Mouse (Mus musculus) thymus, adult 2 months (tissue): Measurements from ENCODE around the gene E2f8. TPM values are rescaled to one million over a fixed set of nuclear protein-coding genes. Genes with fewer than 3 reads are reported as not detected.

Source experiments
- DNase-seq: peaks from one replicate; pipeline ENCODE4 v3.0.0; 2021
- H3K27ac ChIP-seq: fragments of 200-500 bp; 2 replicates; pipeline ENCODE4 v1.5.1; 2012; ENCODE audit warnings: low read length, control low read depth; ENCODE audit not compliant: control insufficient read depth, insufficient read depth
- H3K27me3 ChIP-seq: fragments of 200-500 bp; 2 replicates; pipeline ENCODE4 v1.6.1; 2012; ENCODE audit warnings: mild to moderate bottlenecking, low read length, moderate library complexity, mixed read lengths; ENCODE audit not compliant: control insufficient read depth, insufficient read depth
- H3K36me3 ChIP-seq: fragments of 200-500 bp; 2 replicates; pipeline ENCODE4 v1.6.1; 2012; ENCODE audit warnings: mild to moderate bottlenecking, low read length, moderate library complexity; ENCODE audit not compliant: control insufficient read depth, insufficient read depth
- H3K4me1 ChIP-seq: fragments of 200-500 bp; replicated peaks from 2 replicates; pipeline ENCODE4 v1.6.1; 2012; ENCODE audit warnings: low read length; ENCODE audit not compliant: control insufficient read depth, insufficient read depth
- H3K4me3 ChIP-seq: fragments of 200-500 bp; 2 replicates; pipeline ENCODE4 v1.5.1; 2012; ENCODE audit warnings: mild to moderate bottlenecking, low read length, control low read depth, moderate library complexity; ENCODE audit not compliant: control insufficient read depth, insufficient read depth
- CTCF ChIP-seq: fragments of 200-500 bp; IDR thresholded peaks from 2 replicates; pipeline ENCODE4 v1.5.1; 2012; ENCODE audit warnings: mild to moderate bottlenecking, control low read depth, low read length, moderate library complexity, borderline replicate concordance; ENCODE audit not compliant: control insufficient read depth, poor library complexity, insufficient read depth; ENCODE audit errors: extremely low read depth
- POLR2A ChIP-seq: fragments of 200-500 bp; IDR thresholded peaks from 2 replicates; pipeline ENCODE4 v1.6.1; 2012; ENCODE audit warnings: mild to moderate bottlenecking, low read length, control low read depth, moderate library complexity; ENCODE audit not compliant: control insufficient read depth, poor library complexity, insufficient read depth; ENCODE audit errors: extremely low read depth
- WGBS: fragments of 180-500 bp; shearing (Covaris S2); methylation state at CpG from one replicate; pipeline ENCODE4 v1.1.7; 2018; 5-methylcytosine and 5-hydroxymethylcytosine counted together
- polyA plus RNA-seq: library from polyadenylated mRNA; depleted of rRNA; stranded (reverse); fragments of >200 nt; gene quantifications from 2 replicates; pipeline ENCODE4 v1.2.3, GENCODE M21; 2012; rRNA removed

E2f8 gene
- polyA plus RNA-seq, result 28.3 and 44.8 TPM in 2 replicates

DNA sequence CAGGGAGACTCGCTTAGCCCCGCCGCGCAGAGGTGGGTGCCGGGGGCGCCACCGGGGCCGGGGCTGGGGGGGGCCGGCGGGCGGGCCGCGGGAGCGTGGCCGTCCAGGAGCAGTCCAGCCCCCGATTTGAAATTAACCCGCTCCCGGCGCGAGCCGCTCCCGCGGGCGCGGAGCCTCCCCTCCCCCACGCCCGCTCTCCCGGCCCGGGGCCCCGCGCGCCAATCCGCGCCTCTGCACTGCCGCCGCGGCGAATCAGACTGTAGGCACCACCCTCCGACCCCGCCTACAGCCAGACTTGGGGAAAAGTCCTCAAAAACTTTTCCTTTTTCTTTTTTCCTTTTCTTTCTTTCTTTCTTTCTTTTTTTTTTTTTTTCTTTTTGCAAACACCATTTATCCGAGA, at the start of gene E2f8:
Gene E2f8 (minus strand): TSS at position 111 of the 400 bp plus-strand sequence.
- TF ChIP-seq CTCF (no peak), POLR2A (no peak)
- Histone ChIP-seq H3K27ac (no peak within 1 kb of the TSS), H3K4me1 (peaks cover 20% of the 10 kb centered on the region), H3K36me3 (peaks cover 10% of the 10 kb centered on the region), H3K27me3 (no peaks in the 10 kb centered on the region), H3K4me3 (peak within 1 kb of the TSS; percentile 60)
- under 1% methylated on average over 41 of the region's 41 CpGs for WGBS
- peak; percentile 78 for DNase-seq

DNA sequence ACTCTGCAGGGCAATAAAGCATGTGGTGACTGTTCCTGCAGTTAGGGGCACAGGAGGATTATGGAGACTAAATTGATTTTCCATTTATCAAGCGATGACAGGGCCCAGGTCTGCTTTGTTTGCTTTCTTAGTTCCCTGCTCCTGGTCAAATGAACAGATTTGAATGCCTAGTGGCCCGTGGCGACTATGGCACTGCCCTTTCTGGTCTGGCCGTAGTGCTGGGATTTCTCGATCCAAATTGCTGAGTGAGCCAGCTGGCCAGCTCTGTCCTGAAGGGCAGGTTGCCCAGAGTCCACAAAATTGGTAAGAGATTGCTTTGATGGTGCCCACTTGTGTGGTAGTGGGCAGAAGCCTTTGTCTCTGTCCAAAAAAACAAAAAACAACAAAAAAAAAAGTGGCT, 49.0 kb upstream of the E2f8 start:
- no peak overlapping the region for H3K4me3 ChIP-seq
- H3K36me3 ChIP-seq, result no peaks in the 10 kb centered on the region
- no peak overlapping the region for H3K27ac ChIP-seq
- no peak for DNase-seq
- 0 out of 2 replicates have a peak, but pooled peaks cover under 1% of the 10 kb centered on the region for H3K27me3 ChIP-seq
- 96% methylated on average over 5 of the region's 5 CpGs for WGBS
- TF ChIP-seq CTCF, result no peak
- TF ChIP-seq POLR2A, result no peak
- no peaks in the 10 kb centered on the region for H3K4me1 ChIP-seq

DNA sequence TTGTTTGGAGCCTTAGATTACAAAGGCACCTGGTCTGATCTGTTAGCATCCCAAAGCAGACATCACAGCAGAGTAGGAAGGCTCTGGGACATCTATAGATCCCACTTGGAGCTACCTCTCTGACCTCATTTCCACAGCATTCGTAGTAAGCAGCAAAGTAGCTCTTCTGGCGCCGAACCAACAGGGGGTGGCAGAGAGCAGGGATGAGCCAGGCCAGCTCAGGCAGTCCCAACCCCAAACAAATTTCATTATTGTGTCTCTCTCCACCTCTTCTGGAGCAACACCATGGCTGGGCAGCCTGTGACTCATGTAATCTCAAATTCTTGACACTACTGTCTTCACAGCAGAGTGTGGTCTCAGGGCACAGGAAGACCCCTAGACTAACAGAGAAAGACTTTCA, 47.0 kb upstream of the E2f8 start:
- no peak for TF ChIP-seq POLR2A
- peak; percentile 83; the same call in 1 of the 2 replicates for TF ChIP-seq CTCF
- no peaks in the 10 kb centered on the region for H3K36me3 ChIP-seq
- 7% methylated on average over 3 of the region's 3 CpGs for WGBS
- H3K27ac ChIP-seq, result no peak overlapping the region
- H3K4me3 ChIP-seq, result no peak overlapping the region
- no peaks in the 10 kb centered on the region for H3K4me1 ChIP-seq
- no peaks in the 10 kb centered on the region for H3K27me3 ChIP-seq
- peak; percentile 77 for DNase-seq

DNA sequence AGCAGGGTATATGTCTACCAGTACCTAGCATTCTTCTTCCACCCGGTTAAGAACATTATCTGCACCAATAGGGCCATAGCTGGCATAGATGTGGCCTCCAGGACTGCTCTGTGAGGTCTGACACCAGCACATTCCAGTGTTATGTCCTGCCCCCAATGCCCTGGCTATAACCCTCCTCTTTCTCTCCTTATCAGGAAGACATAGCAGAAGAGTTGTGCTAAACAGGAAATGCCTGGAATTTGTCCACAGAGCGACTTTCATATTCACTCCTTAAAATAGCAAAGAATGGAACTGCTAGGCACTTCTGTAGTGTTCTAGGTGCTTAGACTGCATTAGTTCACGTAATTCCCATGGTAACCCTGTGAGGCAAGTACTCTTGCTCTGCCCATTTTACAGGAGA, 43.8 kb upstream of the E2f8 start:
- TF ChIP-seq POLR2A (no peak), CTCF (no peak)
- 89% methylated on average over 3 of the region's 3 CpGs for WGBS
- no peak for DNase-seq
- Histone ChIP-seq H3K4me3 (no peak overlapping the region), H3K36me3 (no peaks in the 10 kb centered on the region), H3K27ac (no peak overlapping the region), H3K27me3 (no peaks in the 10 kb centered on the region), H3K4me1 (no peaks in the 10 kb centered on the region)

DNA sequence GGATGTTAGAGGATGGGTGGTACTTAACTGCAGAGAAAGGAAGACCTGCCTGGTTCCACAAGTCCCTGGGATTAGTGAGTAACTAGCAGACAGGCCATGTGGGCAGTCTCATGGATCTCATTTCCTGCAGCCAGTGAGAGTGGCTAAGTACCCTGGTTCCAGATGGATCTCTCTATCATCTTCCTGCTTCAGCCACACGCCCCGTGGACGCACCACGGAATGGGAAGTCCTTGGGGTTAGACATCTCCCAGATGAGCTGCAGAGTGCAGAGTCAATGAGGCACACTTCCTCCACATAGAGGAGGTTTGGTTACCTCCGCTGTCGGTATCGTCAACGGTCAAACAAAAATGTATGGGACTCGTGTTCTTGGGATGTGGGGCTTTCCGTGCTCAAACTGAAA, 42.2 kb upstream of the E2f8 start:
- no peaks in the 10 kb centered on the region for H3K36me3 ChIP-seq
- H3K4me1 ChIP-seq, result no peaks in the 10 kb centered on the region
- TF ChIP-seq POLR2A, result no peak
- TF ChIP-seq CTCF, result no peak
- DNase-seq, result no peak
- 20% methylated on average over 10 of the region's 10 CpGs for WGBS
- H3K27me3 ChIP-seq, result no peaks in the 10 kb centered on the region
- H3K27ac ChIP-seq, result no peak overlapping the region
- no peak overlapping the region for H3K4me3 ChIP-seq

DNA sequence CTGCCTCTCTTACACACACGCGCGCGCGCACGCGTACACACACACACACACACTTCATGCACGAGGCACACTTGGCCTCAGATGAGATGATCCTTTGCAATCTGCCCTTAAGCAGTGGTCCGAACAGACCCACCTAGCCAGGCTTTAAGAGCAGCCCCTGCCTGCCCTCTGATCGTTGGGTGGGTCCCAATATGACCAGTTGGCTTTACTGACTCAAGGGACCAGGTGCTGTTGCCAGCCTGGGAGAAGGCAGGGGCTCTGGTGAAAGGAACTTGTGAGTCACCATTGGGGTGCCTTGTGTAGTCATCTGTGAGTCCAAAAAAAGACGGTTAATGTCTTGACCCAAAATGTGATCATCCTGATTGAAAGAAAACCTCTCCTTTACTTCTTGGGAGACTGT, 37.0 kb upstream of the E2f8 start:
- H3K4me3 ChIP-seq, result no peak overlapping the region
- WGBS, result 87% methylated on average over 11 of the region's 11 CpGs

DNA sequence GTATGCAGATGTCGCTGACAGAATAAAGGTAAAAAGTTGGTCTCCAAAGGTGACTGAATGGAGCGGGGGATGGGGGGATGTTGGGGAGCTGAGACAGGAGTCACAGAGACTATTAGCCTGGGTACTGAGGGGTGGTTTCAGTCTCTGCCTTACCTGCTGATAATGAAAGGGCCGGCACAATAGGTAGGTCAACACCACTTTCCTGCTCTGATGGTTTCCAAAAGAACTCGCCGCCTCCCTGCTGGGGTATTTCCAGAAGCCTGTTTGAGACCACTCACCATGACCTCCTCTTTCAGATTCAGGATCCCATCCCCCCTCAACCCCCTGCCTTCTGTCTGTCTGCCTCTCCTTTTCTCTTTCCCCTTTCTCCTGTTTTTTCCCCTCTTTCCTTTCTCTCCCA, 36.6 kb upstream of the E2f8 start:
- 93% methylated on average over 5 of the region's 5 CpGs for WGBS
- Histone ChIP-seq H3K27me3 (no peaks in the 10 kb centered on the region; the same call in 1 of the 2 replicates), H3K4me1 (no peaks in the 10 kb centered on the region), H3K4me3 (no peak overlapping the region), H3K27ac (no peak overlapping the region), H3K36me3 (no peaks in the 10 kb centered on the region)
- DNase-seq, result no peak
- TF ChIP-seq CTCF (no peak), POLR2A (no peak)

More for the DNA sequence above, 37.0 kb upstream of the E2f8 start:
- no peaks in the 10 kb centered on the region for H3K4me1 ChIP-seq
- no peak for DNase-seq
- TF ChIP-seq POLR2A (no peak), CTCF (no peak)
- H3K27ac ChIP-seq, result no peak overlapping the region
- H3K27me3 ChIP-seq, result no peaks in the 10 kb centered on the region; the same call in 1 of the 2 replicates
- H3K36me3 ChIP-seq, result no peaks in the 10 kb centered on the region
